Mouse (Mus musculus) kidney, postnatal 0 days (tissue): ENCODE results near the gene Usp2. TPM values are rescaled to one million over a fixed set of nuclear protein-coding genes. Genes with fewer than 3 reads are reported as not detected.

ENCODE experiments used
- ATAC-seq: fragments of 200-750 bp; cut with Nextera tagmentation; replicated peaks from 2 replicates; pipeline ENCODE4 v1.8.0; 2017; ENCODE audit warnings: low read depth, moderate number of reproducible peaks, moderate TSS enrichment, moderate library complexity; ENCODE audit not compliant: low FRiP score
- DNase-seq: peaks from one replicate; pipeline ENCODE4 v3.0.0-alpha.2; 2016; ENCODE audit warnings: low spot score
- H3K27ac ChIP-seq: fragments of 300-500 bp; sonication (generic); 2 replicates; pipeline ENCODE4 v1.5.1; 2014; ENCODE audit warnings: mild to moderate bottlenecking
- H3K27me3 ChIP-seq: fragments of 300-500 bp; sonication (generic); 2 replicates; pipeline ENCODE4 v1.6.1; 2014; ENCODE audit warnings: low read length, mixed read lengths; ENCODE audit not compliant: insufficient read depth
- H3K36me3 ChIP-seq: fragments of 300-500 bp; sonication (generic); 2 replicates; pipeline ENCODE4 v1.6.1; 2014; ENCODE audit warnings: low read length, mixed read lengths; ENCODE audit not compliant: insufficient read depth
- H3K4me1 ChIP-seq: fragments of 300-500 bp; sonication (generic); replicated peaks from 2 replicates; pipeline ENCODE4 v1.6.1; 2014; ENCODE audit warnings: antibody characterized with exemption, low read length, mixed read lengths; ENCODE audit not compliant: insufficient read depth
- H3K4me2 ChIP-seq: fragments of 300-500 bp; sonication (generic); 2 replicates; pipeline ENCODE4 v1.6.1; 2014; ENCODE audit warnings: mild to moderate bottlenecking, low read length, moderate library complexity, mixed read lengths
- H3K4me3 ChIP-seq: fragments of 300-500 bp; sonication (generic); replicated peaks from 2 replicates; pipeline ENCODE4 v1.5.1; 2014; ENCODE audit warnings: low read depth, low read length
- H3K9ac ChIP-seq: fragments of 300-500 bp; sonication (generic); 2 replicates; pipeline ENCODE4 v1.6.1; 2014; ENCODE audit warnings: low read depth, low read length
- H3K9me3 ChIP-seq: fragments of 300-500 bp; sonication (generic); replicated peaks from 2 replicates; pipeline ENCODE4 v1.6.1; 2016; ENCODE audit warnings: low read length, inconsistent platforms, mixed read lengths
- CTCF ChIP-seq: IDR thresholded peaks from 2 replicates; pipeline ENCODE4 v1.5.1; 2016; ENCODE audit warnings: antibody characterized with exemption, low read depth, mild to moderate bottlenecking, moderate library complexity
- WGBS: fragments of 180-500 bp; shearing (Covaris S2); extraction: QIAGEN DNeasy Blood & Tissue Kit; methylation state at CpG from one replicate; pipeline ENCODE4 v1.1.7; 2014; 5-methylcytosine and 5-hydroxymethylcytosine counted together
- polyA plus RNA-seq: library from polyadenylated mRNA; unstranded; fragments of >200 nt; fragmentation: Nextera tagmentation; extraction: Ambion mirVana; gene quantifications from 2 replicates; pipeline ENCODE4 v1.2.1, GENCODE M21; 2015

Usp2 gene
- polyA plus RNA-seq, 1 experiment from 2014 or later = 62.9 TPM

DNA sequence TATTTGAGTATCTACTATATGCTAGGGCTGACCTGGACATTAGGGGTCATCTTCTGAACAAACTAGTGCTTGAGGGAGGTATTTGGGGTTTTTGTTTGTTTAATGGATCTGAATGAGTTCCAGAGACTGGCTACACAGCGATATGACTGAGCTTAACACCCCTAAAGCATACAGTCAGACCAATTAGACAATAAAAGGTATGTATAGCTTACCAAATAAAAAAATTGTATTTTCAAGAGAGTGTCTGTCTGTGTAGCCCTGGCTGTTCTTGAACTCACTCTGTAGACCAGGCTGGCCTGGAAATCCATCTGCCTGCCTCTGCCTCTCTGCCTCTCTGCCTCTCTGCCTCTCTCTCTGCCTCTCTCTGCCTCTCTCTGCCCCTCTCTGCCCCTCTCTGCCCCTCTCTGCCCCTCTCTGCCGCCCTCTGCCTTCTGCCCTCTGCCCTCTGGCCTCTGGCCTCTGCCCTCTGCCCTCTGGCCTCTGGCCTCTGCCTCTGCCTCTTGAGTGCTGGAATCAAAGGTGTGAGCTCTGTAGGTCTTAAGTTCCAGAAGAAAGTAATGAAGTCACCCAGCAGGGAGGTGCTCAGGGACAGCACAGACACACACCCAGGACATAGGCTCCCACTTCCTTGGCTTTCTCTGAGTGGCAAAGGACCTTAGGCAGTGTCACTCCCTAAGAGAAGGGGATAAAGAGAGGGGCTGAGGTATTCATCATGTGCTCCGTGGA, 21.5 kb upstream of the Usp2 start:
- TF ChIP-seq CTCF = no peak
- no peak overlapping the region for H3K27ac ChIP-seq
- peaks cover 11% of the 10 kb centered on the region; the same call in 1 of the 2 replicates for H3K4me1 ChIP-seq
- no peak overlapping the region for H3K4me2 ChIP-seq
- H3K9me3 ChIP-seq = no peaks in the 10 kb centered on the region
- H3K36me3 ChIP-seq = no peaks in the 10 kb centered on the region
- H3K27me3 ChIP-seq = peaks cover 9% of the 10 kb centered on the region
- no peak for ATAC-seq
- no peak overlapping the region for H3K9ac ChIP-seq
- WGBS = 77% methylated on average over 3 of the region's 3 CpGs
- no peak overlapping the region for H3K4me3 ChIP-seq
- no peak for DNase-seq

DNA sequence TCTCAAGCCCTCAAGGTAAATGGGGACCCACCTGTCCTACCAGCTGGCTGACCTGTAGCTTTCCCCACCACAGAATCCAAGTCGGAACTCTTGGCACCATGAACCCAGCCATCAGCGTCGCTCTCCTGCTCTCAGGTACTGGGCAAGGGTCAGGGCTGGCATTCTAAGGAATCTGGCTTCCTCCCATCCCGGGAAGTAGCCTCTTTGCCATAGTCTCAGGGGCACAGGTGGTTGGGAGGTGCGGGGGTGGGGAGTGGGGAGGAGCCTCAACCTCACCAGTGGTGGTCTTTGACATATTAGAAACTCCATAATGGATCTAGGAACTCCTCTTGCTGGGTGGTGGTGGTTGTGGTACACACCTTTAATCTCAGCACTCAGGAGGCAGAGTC, 20.9 kb upstream of the Usp2 start:
- no peaks in the 10 kb centered on the region for H3K36me3 ChIP-seq
- no peak overlapping the region for H3K4me3 ChIP-seq
- 79% methylated on average over 5 of the region's 5 CpGs for WGBS
- no peaks in the 10 kb centered on the region for H3K9me3 ChIP-seq
- DNase-seq (no peak), ATAC-seq (no peak)
- H3K27ac ChIP-seq = no peak overlapping the region
- H3K27me3 ChIP-seq = peaks cover 9% of the 10 kb centered on the region
- peaks cover 11% of the 10 kb centered on the region; the same call in 1 of the 2 replicates for H3K4me1 ChIP-seq
- no peak for TF ChIP-seq CTCF
- no peak overlapping the region for H3K4me2 ChIP-seq
- H3K9ac ChIP-seq = no peak overlapping the region

DNA sequence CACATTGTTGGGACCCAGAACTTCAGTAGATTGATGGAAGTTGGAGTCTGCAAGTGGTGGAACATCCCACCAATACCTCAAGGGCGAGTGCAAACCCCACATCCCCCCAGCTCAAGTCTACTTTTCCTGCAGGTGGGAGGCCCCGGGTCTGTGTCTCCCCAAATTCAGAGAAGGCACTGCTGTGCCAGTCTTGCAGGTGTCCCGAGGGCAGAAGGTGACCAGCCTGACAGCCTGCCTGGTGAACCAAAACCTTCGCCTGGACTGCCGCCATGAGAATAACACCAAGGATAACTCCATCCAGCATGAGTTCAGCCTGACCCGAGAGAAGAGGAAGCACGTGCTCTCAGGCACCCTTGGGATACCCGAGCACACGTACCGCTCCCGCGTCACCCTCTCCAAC, 20.4 kb upstream of the Usp2 start:
- Histone ChIP-seq H3K27me3 (peaks cover 9% of the 10 kb centered on the region), H3K9ac (no peak overlapping the region), H3K4me1 (peaks cover 11% of the 10 kb centered on the region; the same call in 1 of the 2 replicates), H3K4me3 (no peak overlapping the region), H3K9me3 (no peaks in the 10 kb centered on the region), H3K27ac (no peak overlapping the region), H3K36me3 (no peaks in the 10 kb centered on the region), H3K4me2 (no peak overlapping the region)
- ATAC-seq (no peak), DNase-seq (no peak)
- 85% methylated on average over 12 of the region's 12 CpGs for WGBS
- TF ChIP-seq CTCF = no peak

DNA sequence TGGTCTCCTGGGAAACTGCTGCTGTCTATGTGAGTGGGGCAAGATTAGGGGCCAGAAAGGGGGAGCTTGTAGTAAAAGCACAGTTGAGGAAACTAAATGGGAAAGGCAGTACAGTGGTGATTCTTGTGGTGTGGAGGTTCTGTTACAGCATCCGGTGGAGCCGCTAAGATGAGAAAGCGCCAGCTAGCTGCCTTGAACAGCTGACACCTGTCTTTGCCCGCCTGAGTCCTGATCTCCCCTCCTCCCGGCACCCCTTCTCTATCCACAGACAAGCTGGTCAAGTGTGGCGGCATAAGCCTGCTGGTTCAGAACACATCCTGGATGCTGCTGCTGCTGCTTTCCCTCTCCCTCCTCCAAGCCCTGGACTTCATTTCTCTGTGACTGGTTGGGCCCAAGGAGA, 19.8 kb upstream of the Usp2 start:
- DNase-seq = no peak
- ATAC-seq = no peak
- Histone ChIP-seq H3K36me3 (no peaks in the 10 kb centered on the region), H3K27me3 (peaks cover 9% of the 10 kb centered on the region), H3K4me1 (peaks cover 11% of the 10 kb centered on the region; the same call in 1 of the 2 replicates), H3K4me3 (no peak overlapping the region), H3K9me3 (no peaks in the 10 kb centered on the region), H3K9ac (no peak overlapping the region), H3K27ac (no peak overlapping the region), H3K4me2 (no peak overlapping the region)
- WGBS = 41% methylated on average over 6 of the region's 6 CpGs
- TF ChIP-seq CTCF = no peak

DNA sequence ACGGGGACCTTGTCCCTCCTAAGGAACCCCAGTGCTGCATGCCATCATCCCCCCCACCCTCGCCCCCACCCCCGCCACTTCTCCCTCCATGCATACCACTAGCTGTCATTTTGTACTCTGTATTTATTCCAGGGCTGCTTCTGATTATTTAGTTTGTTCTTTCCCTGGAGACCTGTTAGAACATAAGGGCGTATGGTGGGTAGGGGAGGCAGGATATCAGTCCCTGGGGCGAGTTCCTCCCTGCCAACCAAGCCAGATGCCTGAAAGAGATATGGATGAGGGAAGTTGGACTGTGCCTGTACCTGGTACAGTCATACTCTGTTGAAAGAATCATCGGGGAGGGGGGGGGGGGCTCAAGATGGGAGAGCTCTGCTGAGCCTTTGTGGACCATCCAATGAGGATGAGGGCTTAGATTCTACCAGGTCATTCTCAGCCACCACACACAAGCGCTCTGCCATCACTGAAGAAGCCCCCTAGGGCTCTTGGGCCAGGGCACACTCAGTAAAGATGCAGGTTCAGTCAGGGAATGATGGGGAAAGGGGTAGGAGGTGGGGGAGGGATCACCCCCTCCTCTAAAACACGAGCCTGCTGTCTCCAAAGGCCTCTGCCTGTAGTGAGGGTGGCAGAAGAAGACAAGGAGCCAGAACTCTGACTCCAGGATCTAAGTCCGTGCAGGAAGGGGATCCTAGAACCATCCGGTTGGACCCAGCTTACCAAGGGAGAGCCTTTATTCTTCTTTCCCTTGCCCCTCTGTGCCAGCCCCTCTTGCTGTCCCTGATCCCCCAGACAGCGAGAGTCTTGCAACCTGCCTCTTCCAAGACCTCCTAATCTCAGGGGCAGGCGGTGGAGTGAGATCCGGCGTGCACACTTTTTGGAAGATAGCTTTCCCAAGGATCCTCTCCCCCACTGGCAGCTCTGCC, 19.0 kb upstream of the Usp2 start:
- no peak for TF ChIP-seq CTCF
- peaks cover 10% of the 10 kb centered on the region; the same call in 1 of the 2 replicates for H3K4me1 ChIP-seq
- no peak overlapping the region for H3K4me3 ChIP-seq
- 80% methylated on average over 14 of the region's 14 CpGs for WGBS
- ATAC-seq (no peak), DNase-seq (no peak)
- H3K27ac ChIP-seq = no peak overlapping the region
- peaks cover 9% of the 10 kb centered on the region for H3K27me3 ChIP-seq
- no peak overlapping the region for H3K9ac ChIP-seq
- H3K4me2 ChIP-seq = no peak overlapping the region
- H3K36me3 ChIP-seq = no peaks in the 10 kb centered on the region
- no peaks in the 10 kb centered on the region for H3K9me3 ChIP-seq

DNA sequence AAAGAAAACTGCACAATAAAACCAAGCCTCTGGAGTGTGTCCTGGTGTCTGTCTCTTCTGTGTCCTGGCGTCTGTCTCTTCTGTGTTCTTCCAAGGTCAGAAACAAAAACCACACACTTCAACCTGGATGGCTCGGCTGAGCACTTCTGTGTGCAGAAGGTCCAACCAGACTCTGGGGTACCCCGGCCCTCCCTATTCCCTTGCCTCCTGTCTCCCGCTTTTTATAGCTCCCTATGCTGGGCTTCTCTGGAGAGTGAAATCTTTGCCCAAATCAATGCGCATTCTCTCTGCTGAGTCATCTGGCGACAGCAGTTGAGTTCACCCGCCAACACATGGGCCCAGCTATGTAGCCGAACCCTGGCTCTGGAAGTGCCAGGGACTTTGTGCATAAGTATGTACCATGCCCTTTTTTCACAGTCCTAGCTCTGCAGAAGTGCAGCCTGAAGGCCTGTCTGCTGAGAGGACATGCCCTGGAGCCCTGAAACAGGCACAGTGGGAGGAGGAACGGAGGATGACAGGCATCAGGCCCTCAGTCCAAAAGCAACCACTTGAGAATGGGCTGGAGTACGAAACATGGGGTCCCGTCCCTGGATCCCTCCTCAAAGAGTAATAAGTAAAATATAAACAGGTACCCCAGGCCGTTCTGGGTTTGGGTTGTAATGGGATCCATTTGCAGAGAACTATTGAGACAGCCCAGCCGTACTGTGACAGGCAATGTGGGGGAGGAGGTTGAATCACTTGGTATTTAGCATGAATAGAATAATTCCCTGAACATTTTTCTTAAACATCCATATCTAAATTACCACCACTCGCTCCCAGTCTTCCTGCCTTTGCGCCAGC, 18.1 kb upstream of the Usp2 start:
- WGBS = 59% methylated on average over 15 of the region's 15 CpGs

More for the DNA sequence above, 18.1 kb upstream of the Usp2 start:
- Histone ChIP-seq H3K4me3 (no peak overlapping the region), H3K4me1 (peaks cover under 1% of the 10 kb centered on the region; the same call in 1 of the 2 replicates), H3K27me3 (peaks cover 5% of the 10 kb centered on the region), H3K4me2 (no peak overlapping the region), H3K9ac (no peak overlapping the region), H3K27ac (no peak overlapping the region), H3K9me3 (no peaks in the 10 kb centered on the region), H3K36me3 (no peaks in the 10 kb centered on the region)
- no peak for DNase-seq
- TF ChIP-seq CTCF = no peak
- ATAC-seq = no peak
